Mouse (Mus musculus) MEL (cell line): ENCODE measurements around the gene Cpeb1.

Source experiments
- MAFK ChIP-seq: IDR thresholded peaks from 2 replicates; pipeline ENCODE4 v1.6.1; 2011; ENCODE audit warnings: low read depth, mild to moderate bottlenecking, low read length, improper control_type of control experiment, borderline replicate concordance
- POLR2A ChIP-seq, 2 experiments: IDR thresholded peaks; 2 replicates each; pipeline ENCODE4 v1.6.1; 2011 to 2012; ENCODE audit warnings: low read length in 2 of 2, mild to moderate bottlenecking in 2 of 2, control low read depth in 1 of 2, improper control_type of control experiment in 1 of 2, low read depth in 1 of 2, moderate library complexity in 1 of 2; ENCODE audit not compliant: control insufficient read depth in 1 of 2, insufficient read depth in 1 of 2, poor library complexity in 1 of 2

- TF ChIP-seq MAFK: no peak
- no peak for TF ChIP-seq POLR2A (IDR thresholded peaks at IDR 0.05; ENCODE audit: control insufficient read depth in 1 of 2, insufficient read depth in 1 of 2, low read depth in 1 of 2, low read length in 2 of 2, poor library complexity in 1 of 2)
Observed at GRCm38 (mm10) chr7:81348206-81348605, 107.1 kb downstream of the Cpeb1 start.
